In the genomic region with DNA sequence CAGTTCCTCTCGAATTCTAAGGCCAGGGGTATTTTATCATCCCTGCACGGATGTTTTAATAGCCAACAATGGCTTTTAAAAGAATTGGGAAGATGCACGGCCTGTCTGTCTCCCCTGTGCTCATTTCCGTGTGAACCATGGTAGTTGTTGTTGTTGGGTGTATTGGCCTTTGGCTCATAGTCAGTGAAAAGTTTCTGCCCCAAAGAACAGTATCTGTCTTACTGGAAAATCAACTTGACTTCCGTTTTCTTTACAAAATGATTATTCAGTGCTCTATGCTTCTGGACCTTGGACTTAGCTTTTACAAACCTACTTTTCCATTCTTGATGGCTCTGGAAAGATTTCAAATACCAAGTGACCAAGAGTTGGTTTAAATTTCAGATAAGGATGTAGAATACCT, we compare ENCODE assay signal across 24 mouse cellular contexts.
DNase-seq lines count a peak whose midpoint lies in the region; ATAC-seq and TF ChIP-seq lines count a peak whose summit lies in the region.
"Had no signal": no experiment of that assay in that cellular context is flagged by ENCODE, and none has a peak within 500 bp of the region (broad histone marks: within the 10 kb centered on the region; RNA-seq: fewer than 3 reads in every experiment).

No protein-coding gene starts in this region.

- H3K4me1 ChIP-seq in heart, embryonic 10.5 days = no peaks in the 10 kb centered on the region
- H3K4me1 ChIP-seq in intestine, embryonic 15.5 days (replicated peaks) = peaks cover 3% of the 10 kb centered on the region; the same call in 1 of the 2 replicates
- H3K4me1 ChIP-seq in intestine, postnatal 0 days (replicated peaks; ENCODE audit: control insufficient read depth, insufficient read depth, low read length) = no peaks in the 10 kb centered on the region
- H3K4me1 ChIP-seq in stomach, postnatal 0 days (replicated peaks; ENCODE audit: control insufficient read depth, insufficient read depth) = no peaks in the 10 kb centered on the region
- H3K4me1 ChIP-seq in forebrain, embryonic 14.5 days (ENCODE audit: control insufficient read depth, insufficient read depth, low read length) = no peaks in the 10 kb centered on the region
- H3K4me1 ChIP-seq: forebrain, embryonic 13.5 days had no signal

- no peak overlapping the region for H3K27ac ChIP-seq in heart, embryonic 10.5 days
- no peak overlapping the region for H3K27ac ChIP-seq in intestine, embryonic 15.5 days
- H3K27ac ChIP-seq in intestine, postnatal 0 days (ENCODE audit: low read depth, low read length) = peak overlapping the region; percentile 35
- peak overlapping the region; percentile 15 for H3K27ac ChIP-seq in stomach, postnatal 0 days (replicated peaks)
- no peak overlapping the region for H3K27ac ChIP-seq in forebrain, embryonic 14.5 days (ENCODE audit: low read depth, low read length)
- H3K27ac ChIP-seq: embryonic facial prominence, embryonic 10.5 days; embryonic facial prominence, embryonic 12.5 days; forebrain, embryonic 13.5 days had no signal

- ATAC-seq in intestine, embryonic 15.5 days = peak; percentile 62
- 0 out of 2 replicates have a peak, but pooled peaks have one; percentile 43 for ATAC-seq in intestine, postnatal 0 days
- peak; percentile 63; the same call in 1 of the 2 replicates for ATAC-seq in stomach, postnatal 0 days (ENCODE audit: low FRiP score, low TSS enrichment)
- no peak for ATAC-seq in forebrain, embryonic 14.5 days
- ATAC-seq: activated CD4-positive, CD25-positive, alpha-beta regulatory T cell, adult 4 months; CD4-positive, CD25-positive, alpha-beta regulatory T cell, adult 4 months; forebrain, embryonic 13.5 days; forebrain, embryonic 16.5 days; Patski had no signal

- no peaks in the 10 kb centered on the region for H3K9me3 ChIP-seq in heart, embryonic 10.5 days
- no peaks in the 10 kb centered on the region for H3K9me3 ChIP-seq in intestine, embryonic 15.5 days
- H3K9me3 ChIP-seq in intestine, postnatal 0 days (ENCODE audit: control insufficient read depth) = no peaks in the 10 kb centered on the region
- no peaks in the 10 kb centered on the region for H3K9me3 ChIP-seq in stomach, postnatal 0 days (ENCODE audit: control insufficient read depth, low read length)
- no peaks in the 10 kb centered on the region for H3K9me3 ChIP-seq in forebrain, embryonic 14.5 days (replicated peaks; ENCODE audit: control insufficient read depth, low read length)
- H3K9me3 ChIP-seq: embryonic facial prominence, embryonic 12.5 days; G1E had no signal

- no peak for TF ChIP-seq EP300 in stomach, postnatal 0 days (optimal IDR thresholded peaks at IDR 0.05)

- DNase-seq in heart, embryonic 10.5 days (ENCODE audit: low spot score) = peak; percentile 9
- no peak for DNase-seq in heart, postnatal 36 days
- no peak for DNase-seq in stomach, postnatal 0 days (ENCODE audit: low spot score)
- DNase-seq in layer of hippocampus, adult 8-10 months (ENCODE audit: low spot score in 2 of 2) = no peak
- DNase-seq in forebrain, embryonic 14.5 days (ENCODE audit: low spot score) = no peak
- DNase-seq: adrenal gland, adult 8-10 months; adrenal gland, postnatal 25 days; B cell, adult 2 months; cerebellum, adult 11 months; cerebellum, adult 2 months; cerebellum, adult 9-10 months; cerebellum, postnatal 10 days; cerebellum, postnatal 25 days had no signal

- no peak overlapping the region for H3K4me3 ChIP-seq in heart, embryonic 10.5 days
- no peak overlapping the region for H3K4me3 ChIP-seq in intestine, embryonic 15.5 days (replicated peaks)
- no peak overlapping the region for H3K4me3 ChIP-seq in intestine, postnatal 0 days (ENCODE audit: low read depth, low read length)
- no peak overlapping the region for H3K4me3 ChIP-seq in stomach, postnatal 0 days (ENCODE audit: low read depth, low read length)
- H3K4me3 ChIP-seq in forebrain, embryonic 14.5 days (ENCODE audit: low read depth, low read length) = no peak overlapping the region
- H3K4me3 ChIP-seq: embryonic facial prominence, embryonic 10.5 days; embryonic facial prominence, embryonic 12.5 days; forebrain, embryonic 13.5 days had no signal

- no peaks in the 10 kb centered on the region for H3K36me3 ChIP-seq in heart, embryonic 10.5 days
- H3K36me3 ChIP-seq in intestine, embryonic 15.5 days = no peaks in the 10 kb centered on the region
- no peaks in the 10 kb centered on the region for H3K36me3 ChIP-seq in intestine, postnatal 0 days (ENCODE audit: control insufficient read depth, insufficient read depth)
- H3K36me3 ChIP-seq in stomach, postnatal 0 days (ENCODE audit: control insufficient read depth, insufficient read depth, low read length) = no peaks in the 10 kb centered on the region
- H3K36me3 ChIP-seq in forebrain, embryonic 14.5 days (ENCODE audit: control insufficient read depth, insufficient read depth, low read length) = no peaks in the 10 kb centered on the region
- H3K36me3 ChIP-seq: embryonic facial prominence, embryonic 12.5 days; G1E had no signal

- no peak overlapping the region for H3K9ac ChIP-seq in intestine, embryonic 15.5 days
- no peak overlapping the region for H3K9ac ChIP-seq in intestine, postnatal 0 days (ENCODE audit: low read depth, low read length)
- H3K9ac ChIP-seq in stomach, postnatal 0 days (ENCODE audit: low read length) = no peak overlapping the region
- no peak overlapping the region for H3K9ac ChIP-seq in forebrain, embryonic 14.5 days (ENCODE audit: low read length)
- H3K9ac ChIP-seq: embryonic facial prominence, embryonic 12.5 days; forebrain, embryonic 13.5 days had no signal

- H3K4me2 ChIP-seq in intestine, embryonic 15.5 days (replicated peaks) = no peak overlapping the region
- no peak overlapping the region for H3K4me2 ChIP-seq in intestine, postnatal 0 days (replicated peaks; ENCODE audit: low read depth)
- no peak overlapping the region for H3K4me2 ChIP-seq in stomach, postnatal 0 days (replicated peaks; ENCODE audit: low read depth)
- H3K4me2 ChIP-seq in forebrain, embryonic 14.5 days (ENCODE audit: low read length) = no peak overlapping the region
- H3K4me2 ChIP-seq: embryonic facial prominence, embryonic 12.5 days; forebrain, embryonic 13.5 days had no signal

- H3K27me3 ChIP-seq in heart, embryonic 10.5 days (ENCODE audit: insufficient read depth, poor library complexity, severe bottlenecking) = no peaks in the 10 kb centered on the region
- H3K27me3 ChIP-seq in intestine, embryonic 15.5 days (replicated peaks) = no peaks in the 10 kb centered on the region
- H3K27me3 ChIP-seq in intestine, postnatal 0 days (replicated peaks; ENCODE audit: control insufficient read depth, insufficient read depth, low read length) = no peaks in the 10 kb centered on the region
- no peaks in the 10 kb centered on the region for H3K27me3 ChIP-seq in stomach, postnatal 0 days (ENCODE audit: control insufficient read depth, insufficient read depth, low read length)
- no peaks in the 10 kb centered on the region for H3K27me3 ChIP-seq in forebrain, embryonic 14.5 days (replicated peaks; ENCODE audit: control insufficient read depth, insufficient read depth, low read length)
- H3K27me3 ChIP-seq: CH12.LX; embryonic facial prominence, embryonic 12.5 days; forebrain, embryonic 13.5 days had no signal

- WGBS in heart, embryonic 10.5 days = 83% methylated on average over 5 of the region's 5 CpGs
- 59% methylated on average over 5 of the region's 5 CpGs for WGBS in intestine, embryonic 15.5 days
- 51% methylated on average over 5 of the region's 5 CpGs for WGBS in intestine, postnatal 0 days
- 60% methylated on average over 5 of the region's 5 CpGs for WGBS in stomach, postnatal 0 days
- 87% methylated on average over 5 of the region's 5 CpGs for WGBS in forebrain, embryonic 14.5 days

- TF ChIP-seq CTCF in intestine, postnatal 0 days (IDR thresholded peaks at IDR 0.05; ENCODE audit: low read depth) = no peak
- no peak for TF ChIP-seq CTCF in stomach, postnatal 0 days (IDR thresholded peaks at IDR 0.05; ENCODE audit: low read depth)

- intact Hi-C loops in heart, postnatal 36 days (cut with DNase I) = no loop called here

Comparison
In these comparisons a context has a peak if more than half of its experiments do, and no peak if none do; other contexts are left out.
1. H3K27ac ChIP-seq: peak in intestine, postnatal 0 days (single experiment) and stomach, postnatal 0 days (single experiment); none in heart, embryonic 10.5 days (single experiment), intestine, embryonic 15.5 days (single experiment) and forebrain, embryonic 14.5 days (single experiment).